Mouse (Mus musculus) spleen, adult 18-20 months (tissue): ENCODE measurements around the gene Prdm16.
A peak's percentile ranks its signal among the peaks of the same experiment; 100 is the strongest.

Experiments used
- DNase-seq, 2 experiments: peaks; one replicate each; pipeline ENCODE4 v3.0.0; 2022; ENCODE audit warnings: mixed read lengths in 2 of 2

Gene Prdm16

DNA sequence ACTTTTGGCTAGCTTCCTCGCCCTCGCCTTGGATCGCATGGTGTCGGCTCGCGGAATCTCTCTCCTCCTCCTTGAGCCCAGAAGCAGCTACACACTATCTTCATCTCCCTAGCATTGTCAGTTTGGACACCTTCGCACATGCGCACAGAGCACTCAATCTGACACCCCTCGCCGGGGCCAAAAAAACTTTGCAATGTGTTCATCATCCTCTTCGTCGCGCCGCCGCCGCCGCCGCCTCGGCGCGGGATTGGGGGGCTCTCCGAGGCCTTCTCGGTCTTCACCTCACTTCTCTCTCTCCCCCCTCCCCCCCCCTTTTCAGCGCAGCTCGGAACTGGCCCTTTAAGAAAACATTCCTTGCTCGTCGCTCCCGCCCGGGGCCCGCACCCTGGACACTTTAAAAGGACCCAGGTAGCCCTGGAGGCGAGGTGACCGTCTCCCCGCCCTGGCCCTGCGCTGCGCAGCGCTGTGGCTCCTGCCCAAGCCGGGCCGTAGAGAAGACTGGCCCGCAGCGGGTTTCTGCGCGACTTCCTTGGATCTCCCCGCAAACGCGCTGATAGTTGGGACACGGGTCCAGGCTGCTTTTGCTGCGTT is at the start of gene Prdm16:
Gene Prdm16, minus strand, starts transcription at position 153 of the 591 bp plus-strand sequence.
- DNase-seq: no peak

DNA sequence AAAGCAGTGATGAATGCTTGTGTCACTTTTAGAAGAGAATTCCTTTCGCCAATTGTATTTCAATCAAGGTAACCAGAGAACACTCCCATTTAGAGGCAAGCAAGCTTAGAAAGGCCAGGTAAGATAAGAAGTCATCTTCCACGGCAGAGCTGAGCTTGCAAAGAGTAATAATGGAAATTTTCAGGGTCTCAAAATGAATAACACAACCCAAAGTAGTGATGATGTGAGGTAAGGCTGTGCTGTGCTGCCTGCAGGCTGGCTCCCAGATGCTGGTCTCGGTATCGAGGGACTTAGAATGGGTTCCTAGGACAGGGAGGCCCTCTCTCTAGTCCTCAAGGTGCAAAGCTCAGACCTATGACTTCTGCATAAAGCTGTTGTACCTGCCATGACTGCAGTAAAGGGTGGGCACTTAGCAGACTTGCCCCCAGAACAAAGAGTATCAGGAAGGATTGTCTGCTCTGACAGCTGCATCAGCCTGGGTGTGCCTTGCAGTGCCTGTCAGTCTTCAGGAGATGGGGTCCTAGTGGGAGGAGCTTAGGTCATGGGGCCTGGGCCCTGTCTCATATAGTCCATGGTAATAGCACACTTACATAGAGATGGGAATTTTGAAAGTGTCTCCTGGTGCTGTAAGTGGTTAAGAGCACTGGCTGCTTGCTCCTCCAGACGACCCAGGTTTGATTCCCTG is 46.5 kb upstream of the Prdm16 start:
- no peak for DNase-seq

DNA sequence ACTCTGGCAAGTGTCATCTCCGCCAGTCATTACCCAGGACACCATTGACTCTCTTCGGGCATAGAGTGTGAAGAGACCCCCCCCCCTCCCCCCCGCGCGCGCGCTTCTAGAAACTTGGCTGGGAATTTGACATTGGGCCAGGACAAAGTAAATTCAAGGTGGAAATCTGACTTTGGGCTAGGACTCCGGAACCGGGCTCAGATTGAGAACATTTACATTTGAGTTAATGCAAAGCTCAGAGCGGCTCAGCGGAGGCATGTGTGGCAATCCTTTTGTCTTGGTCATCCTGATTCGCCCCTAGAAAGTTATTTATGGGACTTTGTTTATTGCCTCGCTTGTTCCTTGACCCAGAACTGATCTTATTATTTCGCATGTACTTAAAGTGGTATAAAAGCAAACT is 45.6 kb upstream of the Prdm16 start:
- no peak for DNase-seq

DNA sequence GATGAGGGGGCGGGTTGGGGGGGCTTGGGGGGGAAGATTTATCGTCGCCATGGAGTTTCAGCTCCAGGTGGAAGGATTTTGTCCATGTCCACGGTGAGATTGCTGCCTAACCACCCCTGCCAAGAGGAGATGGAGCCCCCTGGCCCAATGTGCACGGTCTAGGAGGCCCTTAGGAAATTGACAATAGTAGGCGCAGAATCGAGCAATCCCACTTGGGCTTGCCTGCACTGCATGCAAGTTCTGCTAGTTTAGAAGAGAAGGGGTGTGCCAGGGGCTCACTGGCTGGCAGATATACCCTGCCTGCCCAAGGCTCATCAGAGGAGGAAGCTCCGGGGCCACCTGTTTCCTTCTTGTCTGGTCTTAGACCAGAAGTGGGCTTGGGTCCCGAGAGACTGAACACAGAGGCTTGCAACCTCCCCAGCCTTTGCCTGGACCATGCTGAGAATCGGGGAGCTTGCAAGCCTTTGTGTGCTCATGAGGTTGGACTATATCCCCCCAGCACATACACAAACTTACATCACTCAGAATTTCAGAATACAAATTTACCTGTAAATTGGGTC is 38.8 kb upstream of the Prdm16 start:
- no peak for DNase-seq

DNA sequence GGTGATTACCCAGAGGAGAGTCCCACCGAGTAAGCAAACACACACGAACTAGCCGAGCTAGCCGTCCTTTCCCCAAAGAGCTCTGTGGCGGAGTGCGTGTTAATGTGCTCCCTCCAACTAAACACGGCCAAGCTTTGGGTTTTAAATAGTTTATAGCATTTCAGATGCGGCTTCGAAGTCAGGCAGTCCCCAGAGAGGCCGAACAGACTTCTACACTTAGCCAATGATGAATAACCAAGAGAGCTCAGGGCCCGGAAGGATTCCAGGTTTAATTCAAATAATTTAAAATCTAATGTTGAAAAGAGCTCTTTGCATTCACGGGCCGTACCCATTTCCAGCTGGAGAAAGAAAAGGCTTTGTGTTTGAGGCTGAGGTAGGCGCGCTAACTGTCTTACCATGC is 38.3 kb upstream of the Prdm16 start:
- no peak for DNase-seq

DNA sequence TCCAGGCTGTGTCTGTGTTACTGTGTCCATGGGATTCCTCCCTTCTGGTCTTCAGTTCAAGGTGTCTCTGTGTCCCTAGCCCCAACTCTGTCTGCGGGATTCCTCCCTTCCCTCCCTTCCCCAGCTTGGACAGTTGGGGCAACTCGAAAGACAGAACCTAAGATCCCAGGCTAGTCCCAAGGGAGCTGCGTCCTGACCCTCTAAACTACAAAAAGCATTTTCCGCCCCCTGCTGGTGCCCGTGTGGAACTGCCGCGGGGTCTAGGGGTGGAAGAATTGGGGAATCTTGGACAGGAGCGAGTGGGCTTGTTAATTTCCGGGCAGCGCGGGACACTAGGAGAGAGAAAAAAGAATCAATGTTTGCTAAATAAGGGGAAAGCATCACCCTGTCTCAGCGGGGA is 37.9 kb upstream of the Prdm16 start:
- peak in 1 of 2 experiments; percentile 19 for DNase-seq

DNA sequence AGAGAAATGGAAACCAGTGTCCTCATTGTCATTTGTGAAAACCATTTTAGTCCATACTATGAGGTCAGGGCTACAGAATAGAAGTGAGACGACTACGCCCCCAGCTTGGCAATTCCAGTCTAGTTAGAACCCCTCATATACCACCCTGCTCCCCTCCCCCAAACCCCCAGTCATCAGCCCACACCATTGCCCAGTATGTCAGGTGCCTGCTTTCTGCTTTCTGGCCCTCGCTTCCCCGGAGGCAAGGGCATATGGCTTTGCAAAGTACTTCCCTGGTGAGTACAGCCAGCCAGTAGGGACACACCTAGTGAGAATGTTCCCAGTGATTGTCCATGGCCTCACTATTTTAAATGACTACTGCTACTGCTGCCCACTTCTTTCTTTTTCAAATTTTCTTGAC is 37.3 kb upstream of the Prdm16 start:
- no peak for DNase-seq

DNA sequence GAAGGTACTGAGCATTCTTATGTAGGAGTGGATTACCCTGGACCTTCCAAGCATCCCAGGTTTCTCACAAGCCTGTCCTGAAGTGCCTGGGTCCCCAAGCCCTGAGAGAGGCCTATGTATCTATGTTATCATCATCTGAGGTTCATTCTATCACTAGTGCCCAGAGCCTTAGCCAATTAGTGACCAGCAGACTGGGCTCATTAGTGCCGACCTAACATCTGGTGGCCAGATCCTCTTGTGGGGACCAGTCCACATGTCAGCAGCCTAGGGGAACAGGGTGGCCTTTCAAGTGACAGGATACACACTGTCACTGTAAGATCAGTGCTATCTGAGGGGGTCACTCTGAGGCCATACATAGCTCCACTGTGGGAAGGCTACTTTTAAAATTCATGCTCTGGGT is 35.4 kb upstream of the Prdm16 start:
- DNase-seq: no peak

DNA sequence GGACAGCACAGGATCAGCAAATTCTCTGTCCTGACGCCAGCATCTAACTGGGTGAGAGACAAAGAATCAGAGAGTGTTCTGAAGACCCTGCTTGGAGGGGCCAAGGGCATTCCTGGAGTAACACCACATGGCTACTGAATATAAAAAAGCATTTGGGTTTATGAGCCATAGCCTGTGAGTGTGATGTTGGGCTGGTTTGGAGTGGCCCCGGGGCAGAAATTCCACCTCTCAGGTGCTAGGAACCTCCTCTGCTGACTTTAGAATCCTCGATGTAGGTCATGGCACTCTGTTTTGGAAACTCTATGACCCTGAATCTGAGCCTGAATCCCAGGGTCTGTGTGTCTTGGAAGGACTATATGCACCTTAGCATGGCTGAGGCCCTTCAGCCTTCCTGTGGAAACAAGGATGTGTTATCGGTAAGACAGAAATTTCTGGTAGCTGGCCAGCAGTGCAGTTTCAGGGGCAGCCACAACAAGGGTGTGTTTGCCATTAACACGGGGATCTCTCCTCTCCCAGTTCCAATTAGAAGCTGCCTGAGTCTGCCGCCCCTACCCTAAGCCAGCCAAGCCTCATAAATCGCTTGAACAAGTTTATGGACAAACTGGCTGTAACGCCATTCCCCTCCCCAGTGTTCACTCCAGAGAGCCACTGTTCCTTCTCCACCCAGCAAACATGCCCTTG is 34.7 kb upstream of the Prdm16 start:
- no peak for DNase-seq

DNA sequence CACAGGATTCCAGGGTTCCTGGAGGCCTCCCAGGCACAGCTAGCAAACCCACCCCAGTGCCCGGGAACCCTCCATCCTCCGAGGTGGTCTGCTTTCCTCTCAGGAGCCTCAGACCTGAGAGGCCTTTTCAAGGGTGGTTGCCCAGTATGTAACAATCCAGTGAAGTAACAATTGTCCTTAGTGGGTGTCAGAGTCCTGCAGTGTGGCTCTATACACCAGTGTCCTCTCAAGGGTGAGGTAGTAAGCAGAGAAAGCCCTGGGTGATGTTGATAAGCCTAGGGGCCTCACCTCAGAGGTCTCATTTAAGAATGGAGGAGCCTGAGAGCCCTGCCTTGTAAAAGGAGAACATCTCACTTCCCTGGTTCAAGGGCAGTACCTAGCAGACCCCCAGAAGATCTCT is 31.1 kb upstream of the Prdm16 start, which contains the start of gene Actrt2:
Gene Actrt2, minus strand, starts transcription at position 101 of the 400 bp plus-strand sequence.
- DNase-seq: no peak

DNA sequence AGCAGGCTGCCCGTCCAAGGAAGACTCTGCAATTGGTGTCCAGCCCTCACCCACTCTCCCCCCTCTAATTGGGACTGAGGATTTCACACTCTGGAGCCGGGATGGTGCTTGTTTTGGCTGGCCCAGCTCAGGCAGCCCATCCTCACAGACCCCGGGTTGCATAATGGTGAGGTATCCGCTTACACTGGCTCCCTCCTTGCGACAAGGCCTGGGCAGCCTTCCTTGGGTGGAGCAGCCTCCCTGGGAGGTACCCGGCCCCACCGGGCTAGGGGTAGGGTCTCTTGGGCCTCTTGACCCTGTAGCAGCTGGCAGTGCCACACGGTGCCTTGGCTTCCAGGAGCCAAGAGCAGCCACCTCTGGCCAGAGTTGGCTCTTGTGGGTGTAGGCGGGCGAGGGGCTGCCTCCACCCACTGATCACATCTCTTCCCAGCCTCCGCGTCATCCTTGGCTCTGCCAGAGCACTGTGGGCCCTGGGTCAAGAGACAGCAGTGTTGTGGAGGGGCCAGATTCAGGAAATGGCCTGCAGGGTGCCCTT is 26.1 kb upstream of the Prdm16 start:
- no peak for DNase-seq

DNA sequence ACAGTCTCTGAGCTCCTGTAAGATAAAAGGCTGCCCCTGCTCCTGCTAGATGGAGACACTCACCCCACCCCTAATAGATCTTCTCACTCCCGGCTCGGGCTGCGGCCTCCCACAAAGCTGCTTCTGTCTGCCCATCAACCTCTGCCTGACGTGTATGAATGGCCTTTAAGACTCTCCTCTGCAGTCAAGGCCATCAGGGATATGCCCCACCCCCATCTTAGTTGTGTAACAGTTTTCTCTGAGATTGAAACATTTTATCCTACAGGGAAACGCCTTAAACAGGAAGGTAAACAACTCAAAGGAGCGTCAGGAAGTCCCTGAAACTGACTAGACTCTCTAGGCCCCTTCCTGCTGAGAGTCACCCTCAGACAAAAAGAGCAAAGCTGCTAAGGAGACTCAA is 24.6 kb upstream of the Prdm16 start:
- DNase-seq: no peak

DNA sequence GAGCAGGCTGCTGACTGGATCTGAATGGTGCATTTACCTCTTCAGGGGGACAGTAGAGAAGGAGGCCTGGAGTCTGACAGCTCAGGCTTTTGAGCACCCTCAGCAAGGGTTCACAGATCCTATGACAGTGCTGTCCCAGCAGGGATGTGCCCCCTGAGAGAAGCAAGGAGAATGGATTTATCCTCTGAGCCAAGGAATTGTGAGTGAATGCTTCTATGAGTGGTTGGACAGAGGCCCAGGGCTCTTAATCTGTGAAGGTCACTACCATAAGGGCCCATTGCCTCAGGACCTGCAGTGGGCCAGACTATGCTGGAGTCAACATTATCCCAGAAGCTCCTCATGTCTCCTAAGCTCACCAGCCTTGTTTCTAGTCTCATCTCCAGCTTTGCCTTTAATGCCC is 23.4 kb upstream of the Prdm16 start:
- no peak for DNase-seq

DNA sequence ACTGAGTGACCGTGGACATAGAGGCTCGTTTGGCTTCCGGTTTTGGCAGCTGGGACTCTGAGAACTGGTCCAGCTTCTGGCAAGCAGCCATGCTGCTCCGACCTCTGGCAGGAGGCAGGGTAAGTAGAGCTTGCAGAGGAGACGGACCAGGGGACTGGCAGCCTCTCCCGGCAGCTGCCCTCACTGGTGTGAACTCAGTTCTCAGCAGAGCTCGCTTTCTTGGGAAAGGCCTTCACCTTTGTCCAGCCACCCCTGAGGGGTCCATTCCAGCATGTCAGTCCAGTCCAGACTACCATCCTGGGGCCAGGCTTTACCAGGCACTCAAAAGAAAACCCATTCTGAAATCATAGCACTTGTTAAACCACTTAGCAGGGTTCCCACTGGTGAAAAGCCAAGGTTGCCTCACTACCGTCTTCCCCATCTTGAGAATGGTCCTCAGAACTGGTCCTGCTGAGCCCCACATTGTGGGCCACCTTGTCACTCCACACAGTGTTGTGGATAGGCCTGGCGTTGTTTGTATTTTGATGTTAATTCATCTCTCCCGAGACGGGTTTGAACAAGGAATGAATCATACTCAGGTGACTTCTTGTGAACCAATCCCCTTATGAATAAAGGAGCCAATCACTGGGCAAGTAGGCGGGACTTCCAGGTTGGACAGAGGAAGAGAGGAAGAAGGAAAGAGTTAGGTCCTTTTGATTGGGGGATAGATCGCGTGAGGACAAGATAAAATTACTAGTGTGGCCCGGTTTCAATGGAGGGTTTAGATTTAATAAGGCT is 18.6 kb upstream of the Prdm16 start:
- no peak for DNase-seq

DNA sequence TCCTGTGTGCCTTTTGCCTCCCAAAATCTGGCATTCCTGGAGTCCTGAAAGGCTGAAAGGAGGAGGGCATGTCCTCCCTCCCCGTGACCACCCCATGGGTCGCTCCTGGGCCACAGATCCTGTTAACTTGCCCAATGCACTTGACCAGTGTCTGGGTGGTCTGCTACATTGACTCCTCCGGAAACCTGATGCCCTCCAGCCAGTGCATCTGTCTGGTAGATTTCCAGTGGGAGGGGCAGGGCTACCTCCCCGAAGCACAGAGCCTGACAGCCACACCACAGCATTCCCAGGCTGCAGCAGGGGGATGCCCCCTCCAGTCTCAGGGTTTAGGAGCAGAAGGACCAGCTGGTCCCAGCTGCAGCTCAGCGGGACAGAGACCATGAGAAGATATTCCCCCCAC is 15.8 kb upstream of the Prdm16 start:
- DNase-seq: no peak

DNA sequence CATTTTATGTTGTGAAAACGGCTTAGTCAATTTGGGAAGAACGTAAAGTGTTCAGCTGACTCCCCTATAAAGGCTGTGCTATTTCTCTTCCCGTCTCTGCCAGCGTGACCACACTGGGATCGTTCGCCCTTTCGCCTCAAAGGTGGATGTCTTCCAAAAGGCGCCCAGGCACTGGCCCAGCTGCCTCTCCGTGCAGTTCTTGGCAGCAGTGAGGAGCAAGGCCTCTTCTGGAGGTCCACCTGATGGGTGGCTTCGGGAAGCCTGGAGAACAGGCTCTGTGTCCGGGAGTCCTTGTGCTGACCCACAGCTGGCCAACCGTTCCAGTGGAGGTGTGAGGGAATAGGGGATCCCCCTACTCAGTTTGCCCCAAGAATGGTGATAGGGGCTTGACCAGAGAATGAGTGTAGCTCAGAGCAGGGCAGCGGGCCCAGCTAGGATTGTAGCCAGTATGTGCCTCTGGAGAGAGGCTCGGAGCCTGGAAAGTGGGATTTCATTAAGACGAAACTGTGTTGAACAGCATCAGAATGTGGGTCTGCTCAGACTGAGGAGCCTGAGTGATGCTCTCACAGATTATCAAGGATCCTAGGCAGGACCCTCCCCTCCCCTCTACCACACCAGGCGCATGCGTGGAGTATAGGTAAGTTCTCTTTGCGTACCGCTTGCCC is 12.5 kb upstream of the Prdm16 start:
- no peak for DNase-seq

DNA sequence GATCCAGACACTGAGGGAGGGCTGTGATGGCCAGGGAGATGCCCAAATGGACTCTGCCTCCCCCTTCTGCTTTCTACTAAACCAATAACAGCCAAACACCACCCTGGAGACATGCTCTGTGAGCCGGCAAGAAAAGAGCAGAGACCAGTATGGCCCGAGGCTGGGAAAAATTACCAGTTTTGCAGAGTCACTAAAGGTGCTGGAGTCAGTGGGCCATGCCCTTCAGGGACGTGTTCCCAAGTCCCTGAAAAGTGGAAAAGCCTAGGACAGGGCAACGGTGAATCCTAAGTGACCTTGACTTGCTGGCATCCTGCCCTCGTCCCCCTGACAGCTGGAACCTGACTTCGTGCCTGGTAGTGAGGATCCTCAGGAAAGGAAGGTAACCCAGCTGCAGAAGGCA is 5.8 kb upstream of the Prdm16 start:
- no peak for DNase-seq

DNA sequence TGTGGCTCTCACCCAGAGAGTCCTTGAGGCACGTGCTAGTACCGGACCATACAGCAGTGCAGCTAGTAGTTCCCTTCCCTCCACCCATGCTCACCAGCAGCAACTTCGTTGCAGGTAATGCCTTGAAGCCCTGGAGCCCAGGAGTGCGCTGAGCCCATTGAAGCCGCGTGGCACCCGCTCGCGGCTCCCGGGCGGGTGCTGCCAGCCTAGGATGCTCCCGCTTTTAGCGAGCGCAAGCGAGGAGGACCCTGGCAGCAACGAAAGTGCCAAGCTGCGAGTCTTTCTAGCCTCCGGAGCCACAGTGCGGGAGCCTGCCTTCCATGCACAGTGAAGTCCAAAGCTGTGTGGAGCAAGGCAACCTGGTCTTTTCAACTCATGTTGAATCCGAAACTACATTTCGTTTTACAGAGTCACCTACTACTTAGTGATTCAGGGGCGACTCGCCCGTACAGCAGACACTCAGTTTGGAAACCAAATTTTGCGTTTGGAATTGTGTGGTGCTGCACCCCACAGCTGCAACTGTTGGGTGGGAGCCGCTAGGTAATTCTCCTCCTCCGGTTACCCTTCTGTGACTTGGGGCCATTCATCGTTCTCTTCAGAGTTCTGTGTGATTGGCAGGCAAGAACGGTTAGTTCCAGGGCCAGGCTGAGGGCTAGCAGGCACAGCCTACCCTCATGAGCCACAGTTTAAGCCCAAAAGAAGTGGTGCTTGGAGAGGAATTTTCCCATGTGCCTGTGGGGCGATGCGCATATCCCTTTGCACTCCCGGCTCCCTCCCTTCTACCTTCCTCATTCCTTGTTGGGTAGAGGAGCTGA is 4.8 kb upstream of the Prdm16 start:
- no peak for DNase-seq

DNA sequence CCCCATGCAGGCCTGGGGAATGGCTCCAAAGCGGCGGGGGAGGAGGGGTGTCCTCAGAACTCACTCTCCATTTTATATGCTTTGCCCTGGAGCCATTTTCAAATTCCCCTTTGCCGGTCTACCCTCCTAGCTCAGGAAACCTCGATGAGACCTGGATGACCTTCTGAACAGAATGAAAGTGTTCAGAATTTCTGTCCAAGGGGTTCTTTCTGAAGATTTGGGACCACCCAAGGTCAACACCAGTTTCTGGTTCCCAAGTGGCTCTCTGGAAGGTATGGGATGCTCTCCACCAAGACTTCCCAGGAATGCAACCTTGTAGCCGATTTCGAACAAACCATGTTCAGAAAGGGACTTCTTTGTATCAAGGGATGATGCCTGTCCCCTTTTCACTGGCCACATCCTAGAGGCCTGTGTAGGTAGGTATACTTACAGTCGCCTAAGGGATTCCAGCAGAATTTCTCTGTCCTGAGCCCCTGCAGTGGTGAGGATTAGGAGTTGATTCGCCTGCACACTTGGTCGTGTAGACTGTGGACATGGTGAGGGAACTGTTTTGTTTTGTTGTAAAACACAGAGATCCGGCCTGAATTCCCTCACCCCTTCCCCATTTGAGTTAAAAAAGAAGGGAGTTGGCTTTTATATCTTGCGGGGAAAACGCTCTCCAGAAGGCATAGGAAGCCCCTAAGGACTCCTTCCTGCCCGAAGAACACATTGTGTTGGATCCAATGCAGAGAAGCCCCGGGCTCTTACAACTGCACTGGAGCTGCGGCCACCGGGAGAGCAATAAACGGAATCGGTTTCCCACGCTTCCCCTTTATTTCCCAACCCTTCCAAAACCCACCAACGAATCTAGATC is 4.0 kb upstream of the Prdm16 start:
- DNase-seq: no peak
